Mouse (Mus musculus): Measurements from ENCODE around the gene Tle1.

Tle1 gene

GRCm38 (mm10) chr4:72200559-72201409, at the start of gene Tle1:
Tle1 (minus strand) TSS chr4:72200919.
- peak; percentile 87 for DNase-seq (ENCODE audit: extremely low spot score, low read depth, low spot score)

- no peak for DNase-seq (ENCODE audit: extremely low spot score, low read depth, low spot score)
Measured at GRCm38 (mm10) chr4:72233584-72234219, 33.0 kb upstream of the Tle1 start.

GRCm38 (mm10) chr4:72232206-72232605, 31.5 kb upstream of the Tle1 start:
- DNase-seq (ENCODE audit: extremely low spot score, low read depth, low spot score), result no peak

- DNase-seq (ENCODE audit: extremely low spot score, low read depth, low spot score), result no peak
Measured at GRCm38 (mm10) chr4:72230832-72231231, 30.1 kb upstream of the Tle1 start.

- no peak for DNase-seq (ENCODE audit: extremely low spot score, low read depth, low spot score)
Measured at GRCm38 (mm10) chr4:72221629-72222028, 20.9 kb upstream of the Tle1 start.

- peak; percentile 90 for DNase-seq (ENCODE audit: extremely low spot score, low read depth, low spot score)
Measured at GRCm38 (mm10) chr4:72204420-72205045, 3.8 kb upstream of the Tle1 start.

- no peak for DNase-seq (ENCODE audit: extremely low spot score, low read depth, low spot score)
Measured at GRCm38 (mm10) chr4:72201521-72201991, 837 bp upstream of the Tle1 start.

GRCm38 (mm10) chr4:72199571-72200558, 854 bp downstream of the Tle1 start:
- DNase-seq (ENCODE audit: extremely low spot score, low read depth, low spot score), result no peak

- DNase-seq (ENCODE audit: extremely low spot score, low read depth, low spot score), result no peak
Measured at GRCm38 (mm10) chr4:72198877-72199411, 1.8 kb downstream of the Tle1 start.

- no peak for DNase-seq (ENCODE audit: extremely low spot score, low read depth, low spot score)
Measured at GRCm38 (mm10) chr4:72197888-72198605, 2.7 kb downstream of the Tle1 start.

GRCm38 (mm10) chr4:72195116-72195835, 5.4 kb downstream of the Tle1 start:
- no peak for DNase-seq (ENCODE audit: extremely low spot score, low read depth, low spot score)

- DNase-seq (ENCODE audit: extremely low spot score, low read depth, low spot score), result no peak
Measured at GRCm38 (mm10) chr4:72193276-72193675, 7.4 kb downstream of the Tle1 start.

GRCm38 (mm10) chr4:72184476-72184875, 16.2 kb downstream of the Tle1 start:
- no peak for DNase-seq (ENCODE audit: extremely low spot score, low read depth, low spot score)

GRCm38 (mm10) chr4:72182343-72182988, 18.3 kb downstream of the Tle1 start:
- DNase-seq (ENCODE audit: extremely low spot score, low read depth, low spot score), result no peak

- no peak for DNase-seq (ENCODE audit: extremely low spot score, low read depth, low spot score)
Measured at GRCm38 (mm10) chr4:72175943-72176342, 24.8 kb downstream of the Tle1 start.

- no peak for DNase-seq (ENCODE audit: extremely low spot score, low read depth, low spot score)
Measured at GRCm38 (mm10) chr4:72168267-72168666, 32.5 kb downstream of the Tle1 start.

- DNase-seq (ENCODE audit: extremely low spot score, low read depth, low spot score), result no peak
Measured at GRCm38 (mm10) chr4:72167761-72168229, 32.9 kb downstream of the Tle1 start.

- DNase-seq (ENCODE audit: extremely low spot score, low read depth, low spot score), result no peak
Measured at GRCm38 (mm10) chr4:72167171-72167570, 33.5 kb downstream of the Tle1 start.

Measured in hindlimb bud, embryonic 11.5 days (tissue).